Mouse (Mus musculus): ENCODE results near the gene Anks1b. TPM values are rescaled to one million over a fixed set of nuclear protein-coding genes. Genes with fewer than 3 reads are reported as not detected.

Anks1b gene
- polyA plus RNA-seq, 1 experiment = 0.19 TPM

DNA sequence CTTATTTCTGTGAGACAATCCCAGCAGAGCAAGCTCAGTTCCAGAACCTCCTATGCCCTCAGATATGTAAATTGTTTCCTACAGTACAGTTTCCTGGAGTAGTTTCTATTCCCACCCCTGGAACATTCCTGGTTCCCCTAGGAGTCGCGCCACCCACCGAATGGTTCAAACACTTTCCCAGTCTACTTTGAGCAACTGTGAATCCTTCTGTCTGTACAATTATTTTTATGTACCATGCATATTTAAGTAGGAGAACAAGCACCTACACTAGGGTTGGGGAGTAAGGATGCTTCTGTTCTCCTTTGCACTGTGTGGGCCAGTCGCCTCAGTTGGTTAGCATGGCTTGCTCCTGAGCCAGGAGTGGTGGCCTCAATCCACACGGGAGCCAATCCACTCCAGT, 999.9 kb downstream of the Anks1b start:
- TF ChIP-seq POLR2A (IDR thresholded peaks at IDR 0.05; ENCODE audit: low read depth, low read length) (no peak), CTCF (IDR thresholded peaks at IDR 0.05; ENCODE audit: extremely low read depth, insufficient read depth, insufficient read length, insufficient replicate concordance) (no peak)
- 93% methylated on average over 5 of the region's 5 CpGs for WGBS

DNA sequence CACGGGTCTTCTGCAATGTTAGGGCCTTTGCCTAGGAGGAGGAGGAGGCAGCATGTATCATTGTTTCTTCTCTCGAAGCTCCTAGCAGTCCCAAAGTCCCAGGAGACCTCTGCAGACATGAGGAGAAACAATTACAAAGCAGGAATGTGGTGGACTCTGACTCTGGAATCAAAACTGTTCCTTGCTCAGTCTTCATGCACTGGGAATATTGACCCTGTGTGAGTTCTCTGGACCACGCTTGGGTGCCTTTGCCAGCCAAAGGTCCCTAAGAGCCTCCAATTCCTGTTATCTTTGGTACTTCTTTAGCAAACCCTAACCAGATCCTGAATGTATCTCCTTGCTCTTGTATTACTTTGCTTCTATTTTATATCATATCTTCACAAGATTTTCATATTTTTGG, 1000.9 kb downstream of the Anks1b start:
- DNase-seq (ENCODE audit: low read depth in 1 of 2, low spot score in 2 of 2) = no peak
- no peaks in the 10 kb centered on the region for H3K36me3 ChIP-seq (ENCODE audit: control insufficient read depth, insufficient read depth, low read length)
- no peak for TF ChIP-seq CTCF (IDR thresholded peaks at IDR 0.05; ENCODE audit: extremely low read depth, insufficient read depth, insufficient read length, insufficient replicate concordance)
- TF ChIP-seq POLR2A (IDR thresholded peaks at IDR 0.05; ENCODE audit: low read depth, low read length) = no peak
- H3K27ac ChIP-seq (ENCODE audit: insufficient read depth, low read length) = no peak overlapping the region
- no peak overlapping the region for H3K4me3 ChIP-seq (ENCODE audit: extremely low read depth, insufficient read depth, insufficient read length)
- H3K27me3 ChIP-seq (ENCODE audit: control insufficient read depth, insufficient read depth, low read length) = no peaks in the 10 kb centered on the region
- H3K4me1 ChIP-seq (ENCODE audit: control insufficient read depth, insufficient read depth, insufficient read length) = no peaks in the 10 kb centered on the region
- 74% methylated on average over 3 of the region's 3 CpGs for WGBS

More for the DNA sequence above, 999.9 kb downstream of the Anks1b start:
- no peak for DNase-seq (ENCODE audit: low read depth in 1 of 2, low spot score in 2 of 2)
- Histone ChIP-seq H3K4me1 (ENCODE audit: control insufficient read depth, insufficient read depth, insufficient read length) (no peaks in the 10 kb centered on the region), H3K36me3 (ENCODE audit: control insufficient read depth, insufficient read depth, low read length) (no peaks in the 10 kb centered on the region), H3K27me3 (ENCODE audit: control insufficient read depth, insufficient read depth, low read length) (no peaks in the 10 kb centered on the region), H3K27ac (ENCODE audit: insufficient read depth, low read length) (no peak overlapping the region), H3K4me3 (ENCODE audit: extremely low read depth, insufficient read depth, insufficient read length) (no peak overlapping the region)

DNA sequence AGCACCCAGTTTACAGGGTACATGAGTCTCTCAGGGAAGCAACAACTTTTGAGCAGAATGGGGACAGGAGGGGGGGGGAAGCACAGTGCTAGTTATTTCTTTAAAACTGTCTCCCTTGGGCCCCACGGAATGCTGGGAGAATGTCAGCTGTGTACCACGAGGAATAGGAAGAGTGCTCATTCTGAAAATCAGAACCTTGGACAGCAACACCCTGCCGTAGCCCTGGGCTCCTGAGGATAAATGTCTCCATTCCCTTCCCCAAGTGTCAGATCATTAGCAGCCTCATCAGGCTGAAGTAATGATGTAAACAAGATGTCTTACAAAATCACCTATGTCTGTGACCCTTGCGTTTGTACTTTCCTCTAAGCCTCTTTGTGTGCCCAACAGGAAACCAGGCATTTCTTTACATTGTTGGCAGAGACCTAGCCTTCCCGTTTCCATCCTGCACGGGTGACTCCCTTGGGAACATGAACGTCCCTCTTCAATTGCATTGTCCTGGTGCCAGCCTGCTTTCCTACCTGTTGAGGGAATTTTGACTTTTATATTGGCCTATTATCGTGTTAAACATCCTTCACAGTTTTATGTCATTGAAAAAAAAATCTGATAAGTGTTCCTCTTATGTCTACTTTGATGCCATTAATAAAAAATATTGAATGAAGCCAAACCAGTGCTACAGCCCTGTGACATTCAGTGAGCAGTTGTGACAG, 1007.7 kb downstream of the Anks1b start:
- Histone ChIP-seq H3K4me1 (ENCODE audit: control insufficient read depth, insufficient read depth, insufficient read length) (no peaks in the 10 kb centered on the region), H3K4me3 (ENCODE audit: extremely low read depth, insufficient read depth, insufficient read length) (no peak overlapping the region), H3K36me3 (ENCODE audit: control insufficient read depth, insufficient read depth, low read length) (no peaks in the 10 kb centered on the region), H3K27ac (ENCODE audit: insufficient read depth, low read length) (no peak overlapping the region), H3K27me3 (ENCODE audit: control insufficient read depth, insufficient read depth, low read length) (no peaks in the 10 kb centered on the region)
- DNase-seq (ENCODE audit: low read depth in 1 of 2, low spot score in 2 of 2) = no peak
- WGBS = 41% methylated on average over 8 of the region's 8 CpGs
- TF ChIP-seq POLR2A (IDR thresholded peaks at IDR 0.05; ENCODE audit: low read depth, low read length) (no peak), CTCF (IDR thresholded peaks at IDR 0.05; ENCODE audit: extremely low read depth, insufficient read depth, insufficient read length, insufficient replicate concordance) (no peak)

DNA sequence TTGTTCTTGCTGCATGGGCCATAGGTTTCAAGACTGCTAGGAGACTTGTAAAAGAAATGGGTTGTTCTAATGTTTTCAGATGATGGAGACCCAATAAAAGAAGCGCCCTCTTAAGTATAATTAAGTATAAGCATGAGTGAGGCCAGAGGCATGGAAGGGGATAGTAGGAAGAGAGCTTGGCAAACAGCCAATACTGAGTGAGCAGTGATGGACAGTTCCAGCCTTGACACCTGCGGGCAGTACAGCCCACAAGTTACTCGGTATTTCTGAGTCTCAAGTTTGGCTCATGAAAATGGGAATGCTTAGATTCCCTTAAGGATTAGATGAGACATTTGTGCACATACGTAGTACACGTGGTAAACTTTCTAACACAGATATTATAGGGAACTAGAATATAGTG, 1016.3 kb downstream of the Anks1b start:
- H3K36me3 ChIP-seq (ENCODE audit: control insufficient read depth, insufficient read depth, low read length) = no peaks in the 10 kb centered on the region
- 82% methylated on average over 5 of the region's 5 CpGs for WGBS
- H3K27ac ChIP-seq (ENCODE audit: insufficient read depth, low read length) = no peak overlapping the region
- no peaks in the 10 kb centered on the region for H3K27me3 ChIP-seq (ENCODE audit: control insufficient read depth, insufficient read depth, low read length)
- no peak for DNase-seq (ENCODE audit: low read depth in 1 of 2, low spot score in 2 of 2)
- H3K4me1 ChIP-seq (ENCODE audit: control insufficient read depth, insufficient read depth, insufficient read length) = no peaks in the 10 kb centered on the region
- no peak for TF ChIP-seq POLR2A (IDR thresholded peaks at IDR 0.05; ENCODE audit: low read depth, low read length)
- TF ChIP-seq CTCF (IDR thresholded peaks at IDR 0.05; ENCODE audit: extremely low read depth, insufficient read depth, insufficient read length, insufficient replicate concordance) = no peak
- H3K4me3 ChIP-seq (ENCODE audit: extremely low read depth, insufficient read depth, insufficient read length) = no peak overlapping the region

DNA sequence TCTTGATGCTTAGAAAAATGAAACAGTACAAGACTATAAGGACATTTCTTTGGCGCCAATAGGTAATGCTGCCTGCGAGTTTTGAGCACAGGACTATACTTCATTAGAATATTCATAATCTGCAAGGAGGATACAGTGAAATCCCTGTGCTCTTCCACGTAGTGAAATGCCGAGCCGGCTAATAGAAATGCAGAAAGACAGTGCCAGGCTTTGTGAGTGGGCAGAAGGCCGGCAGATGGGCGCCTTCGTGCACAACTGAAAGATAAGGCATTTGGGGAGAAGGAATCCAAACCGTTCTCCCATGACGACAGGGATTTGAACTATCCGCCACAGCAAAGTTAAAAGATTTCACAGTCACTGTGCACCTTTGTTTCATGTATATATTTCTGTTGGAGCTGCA, 1019.4 kb downstream of the Anks1b start:
- no peak for DNase-seq (ENCODE audit: low read depth in 1 of 2, low spot score in 2 of 2)
- Histone ChIP-seq H3K27me3 (ENCODE audit: control insufficient read depth, insufficient read depth, low read length) (no peaks in the 10 kb centered on the region), H3K4me3 (ENCODE audit: extremely low read depth, insufficient read depth, insufficient read length) (no peak overlapping the region), H3K36me3 (ENCODE audit: control insufficient read depth, insufficient read depth, low read length) (no peaks in the 10 kb centered on the region), H3K27ac (ENCODE audit: insufficient read depth, low read length) (no peak overlapping the region), H3K4me1 (ENCODE audit: control insufficient read depth, insufficient read depth, insufficient read length) (no peaks in the 10 kb centered on the region)
- WGBS = 87% methylated on average over 11 of the region's 11 CpGs
- TF ChIP-seq CTCF (IDR thresholded peaks at IDR 0.05; ENCODE audit: extremely low read depth, insufficient read depth, insufficient read length, insufficient replicate concordance) = no peak
- no peak for TF ChIP-seq POLR2A (IDR thresholded peaks at IDR 0.05; ENCODE audit: low read depth, low read length)

DNA sequence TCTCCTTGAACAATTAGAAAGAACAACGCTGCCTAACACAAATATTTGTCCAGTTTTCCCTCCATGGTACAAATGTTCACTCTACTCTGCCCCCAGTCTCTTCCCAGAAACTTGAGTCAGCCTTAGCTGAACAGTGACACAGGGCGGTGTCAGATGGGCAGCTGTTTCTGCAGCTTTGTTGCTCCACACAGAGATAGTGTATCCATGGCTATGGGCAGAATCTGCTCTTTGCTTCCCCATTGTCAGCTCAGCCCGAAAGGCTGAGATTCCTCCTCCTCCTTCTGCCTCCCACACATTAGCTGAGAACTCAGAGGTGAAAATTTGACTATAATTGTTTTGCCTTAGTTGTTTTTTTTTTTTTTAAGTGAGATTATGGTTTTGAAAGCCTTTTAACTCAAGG, 1024.6 kb downstream of the Anks1b start:
- TF ChIP-seq CTCF (IDR thresholded peaks at IDR 0.05; ENCODE audit: extremely low read depth, insufficient read depth, insufficient read length, insufficient replicate concordance) = no peak
- no peak for TF ChIP-seq POLR2A (IDR thresholded peaks at IDR 0.05; ENCODE audit: low read depth, low read length)
- Histone ChIP-seq H3K4me1 (ENCODE audit: control insufficient read depth, insufficient read depth, insufficient read length) (no peaks in the 10 kb centered on the region), H3K4me3 (ENCODE audit: extremely low read depth, insufficient read depth, insufficient read length) (no peak overlapping the region), H3K36me3 (ENCODE audit: control insufficient read depth, insufficient read depth, low read length) (no peaks in the 10 kb centered on the region), H3K27ac (ENCODE audit: insufficient read depth, low read length) (no peak overlapping the region), H3K27me3 (ENCODE audit: control insufficient read depth, insufficient read depth, low read length) (no peaks in the 10 kb centered on the region)
- no peak for DNase-seq (ENCODE audit: low read depth in 1 of 2, low spot score in 2 of 2)
- WGBS = 71% methylated on average over 3 of the region's 3 CpGs

GRCm38 (mm10) chr10:90904185-90904584, 1030.9 kb downstream of the Anks1b start:
- no peak for DNase-seq (ENCODE audit: low read depth in 1 of 2, low spot score in 2 of 2)
- Histone ChIP-seq H3K27ac (ENCODE audit: insufficient read depth, low read length) (no peak overlapping the region), H3K36me3 (ENCODE audit: control insufficient read depth, insufficient read depth, low read length) (no peaks in the 10 kb centered on the region), H3K4me1 (ENCODE audit: control insufficient read depth, insufficient read depth, insufficient read length) (no peaks in the 10 kb centered on the region), H3K27me3 (ENCODE audit: control insufficient read depth, insufficient read depth, low read length) (no peaks in the 10 kb centered on the region), H3K4me3 (ENCODE audit: extremely low read depth, insufficient read depth, insufficient read length) (no peak overlapping the region)
- TF ChIP-seq POLR2A (IDR thresholded peaks at IDR 0.05; ENCODE audit: low read depth, low read length) = no peak
